Mouse (Mus musculus): ENCODE measurements around the gene Moxd1. TPM values are rescaled to one million over a fixed set of nuclear protein-coding genes. Genes with fewer than 3 reads are reported as not detected.

The Moxd1 gene
- polyA plus RNA-seq, 1 experiment from 2014 or later, result 16.1 TPM

DNA sequence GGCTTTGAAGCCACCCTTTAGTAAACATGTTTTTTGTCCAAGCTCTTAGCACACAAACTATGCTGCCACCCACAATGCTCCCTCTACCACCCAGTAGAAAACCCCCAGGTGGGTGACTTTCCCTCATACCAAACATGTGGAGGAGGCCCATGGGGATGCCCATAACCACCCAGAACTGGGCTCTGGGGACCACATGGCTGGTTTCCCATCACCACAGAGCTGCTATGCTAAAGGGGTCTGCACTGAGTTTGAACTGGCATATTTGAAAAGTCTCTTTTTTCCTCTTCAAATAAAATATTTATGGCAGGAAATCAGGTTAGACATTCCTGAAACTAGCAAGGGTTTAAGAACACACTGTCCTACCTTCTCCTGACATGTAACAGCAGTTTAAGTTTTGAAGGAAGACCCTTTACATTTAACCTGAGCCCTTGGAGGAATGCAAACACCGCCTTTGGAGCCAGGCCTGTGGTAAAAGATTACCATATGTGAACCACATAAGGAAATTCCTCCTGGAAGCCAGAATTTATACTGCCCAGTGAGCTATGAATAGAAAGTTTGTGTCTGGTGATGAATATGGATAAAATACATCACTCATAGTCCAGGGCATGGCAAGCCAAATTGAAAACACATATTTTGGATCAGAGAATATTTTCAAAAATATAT, 117.4 kb downstream of the Moxd1 start:
- no peak for ATAC-seq (ENCODE audit: low FRiP score)
- Histone ChIP-seq H3K9ac (no peak overlapping the region), H3K9me3 (replicated peaks) (no peaks in the 10 kb centered on the region), H3K4me1 (no peaks in the 10 kb centered on the region), H3K36me3 (no peaks in the 10 kb centered on the region), H3K4me2 (replicated peaks) (no peak overlapping the region), H3K27me3 (no peaks in the 10 kb centered on the region), H3K27ac (0 out of 2 replicates have a peak overlapping the region, but pooled peaks have one; percentile 23), H3K4me3 (no peak overlapping the region)
- 48% methylated on average over 1 of the region's 1 CpGs for WGBS

DNA sequence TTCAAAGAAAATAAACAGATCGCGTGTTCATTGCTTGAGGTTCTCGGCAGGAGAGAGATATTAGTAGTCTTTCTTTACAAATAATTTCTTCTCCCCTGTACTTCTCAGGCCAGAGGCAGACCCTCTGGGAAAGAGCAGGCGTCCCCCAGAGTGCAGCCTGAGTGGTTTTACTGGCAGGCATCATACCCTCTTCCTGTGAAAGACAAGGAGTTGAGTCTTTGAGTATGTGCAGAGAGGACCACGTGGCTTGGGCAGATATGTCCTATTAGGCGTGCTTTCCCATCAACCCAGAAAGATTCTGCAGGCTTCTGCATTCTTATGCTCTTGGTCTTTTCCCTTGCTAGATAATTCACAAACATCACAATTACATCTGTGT, 117.9 kb downstream of the Moxd1 start:
- Histone ChIP-seq H3K4me3 (no peak overlapping the region), H3K4me2 (replicated peaks) (no peak overlapping the region), H3K36me3 (no peaks in the 10 kb centered on the region), H3K9ac (no peak overlapping the region), H3K4me1 (no peaks in the 10 kb centered on the region), H3K27ac (0 out of 2 replicates have a peak overlapping the region, but pooled peaks have one; percentile 31), H3K27me3 (no peaks in the 10 kb centered on the region), H3K9me3 (replicated peaks) (no peaks in the 10 kb centered on the region)
- ATAC-seq (ENCODE audit: low FRiP score), result no peak
- 78% methylated on average over 6 of the region's 6 CpGs for WGBS

DNA sequence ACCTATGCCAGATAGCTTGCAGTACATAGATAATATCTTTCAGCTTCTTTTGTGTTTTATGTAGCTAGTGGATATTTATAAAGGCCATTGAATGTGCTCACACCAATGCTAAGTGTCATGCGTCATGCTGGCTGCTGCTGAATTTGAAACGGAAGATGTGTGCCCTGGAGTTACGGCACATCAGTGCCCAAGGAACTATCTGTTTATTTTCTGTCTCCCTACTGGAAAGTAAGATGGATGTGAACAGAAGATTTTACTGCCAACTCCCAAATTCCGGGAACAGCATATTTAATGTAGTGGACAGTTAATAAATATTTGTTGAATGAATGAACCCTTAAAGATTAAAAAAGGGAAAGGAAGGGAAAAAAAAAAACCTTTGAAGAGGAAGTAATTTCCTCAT, 119.8 kb downstream of the Moxd1 start:
- H3K9me3 ChIP-seq (replicated peaks), result no peaks in the 10 kb centered on the region
- no peak overlapping the region for H3K27ac ChIP-seq
- no peak for ATAC-seq (ENCODE audit: low FRiP score)
- no peaks in the 10 kb centered on the region for H3K4me1 ChIP-seq
- H3K36me3 ChIP-seq, result no peaks in the 10 kb centered on the region
- H3K27me3 ChIP-seq, result no peaks in the 10 kb centered on the region
- no peak overlapping the region for H3K4me3 ChIP-seq
- WGBS, result 72% methylated on average over 4 of the region's 4 CpGs
- H3K9ac ChIP-seq, result no peak overlapping the region
- no peak overlapping the region for H3K4me2 ChIP-seq (replicated peaks)

Other genes with a start within 250 kb of the Moxd1 start
- gene Taar6, start 237.9 kb upstream of the Moxd1 start, polyA plus RNA-seq (2016; fragmentation: Nextera tagmentation; extraction: Ambion mirVana), result 0.41 TPM in 1 of 2 replicates, not detected in the other
- gene Taar7a, start 230.0 kb upstream of the Moxd1 start, polyA plus RNA-seq (2016; fragmentation: Nextera tagmentation; extraction: Ambion mirVana), result not detected in 2 replicates
- gene Taar7b, start 223.6 kb upstream of the Moxd1 start, polyA plus RNA-seq (2016; fragmentation: Nextera tagmentation; extraction: Ambion mirVana), result not detected in 2 replicates
- not detected in 2 replicates for gene Taar7d, start 196.3 kb upstream of the Moxd1 start, polyA plus RNA-seq (2016; fragmentation: Nextera tagmentation; extraction: Ambion mirVana)
- not detected in 2 replicates for gene Taar7e, start 185.9 kb upstream of the Moxd1 start, polyA plus RNA-seq (2016; fragmentation: Nextera tagmentation; extraction: Ambion mirVana)
- gene Taar7f, start 174.0 kb upstream of the Moxd1 start, polyA plus RNA-seq (2016; fragmentation: Nextera tagmentation; extraction: Ambion mirVana), result not detected in 2 replicates
- not detected in 2 replicates for gene Taar8a, start 147.0 kb upstream of the Moxd1 start, polyA plus RNA-seq (2016; fragmentation: Nextera tagmentation; extraction: Ambion mirVana)
- gene Taar8b, start 131.2 kb upstream of the Moxd1 start, polyA plus RNA-seq (2016; fragmentation: Nextera tagmentation; extraction: Ambion mirVana), result not detected in 2 replicates
- gene Taar8c, start 121.6 kb upstream of the Moxd1 start, polyA plus RNA-seq (2016; fragmentation: Nextera tagmentation; extraction: Ambion mirVana), result not detected in 2 replicates
- gene Taar9, start 114.0 kb upstream of the Moxd1 start, polyA plus RNA-seq (2016; fragmentation: Nextera tagmentation; extraction: Ambion mirVana), result not detected in 2 replicates
- gene Stx7, start 74.2 kb upstream of the Moxd1 start, polyA plus RNA-seq (2016; fragmentation: Nextera tagmentation; extraction: Ambion mirVana), result 149 and 158 TPM in 2 replicates

All from hindbrain, embryonic 12.5 days (tissue).